Mouse (Mus musculus) CH12.LX (cell line): Measurements from ENCODE around the gene Mettl17. TPM values are rescaled to one million over a fixed set of nuclear protein-coding genes. Genes with fewer than 3 reads are reported as not detected.
"Not testable (repeated sequence)": the region's sequence is repeated elsewhere in the genome, so short reads cannot be mapped to it uniquely, and the experiment has no call there.

Source experiments
- DNase-seq: peaks from one replicate; pipeline ENCODE4 v3.0.0-alpha.2; 2013; ENCODE audit errors: extremely low read depth
- H3K27ac ChIP-seq: 2 replicates; pipeline ENCODE4 v1.5.1; 2012; ENCODE audit warnings: low read depth, mild to moderate bottlenecking, control low read depth, moderate library complexity; ENCODE audit not compliant: insufficient read depth
- H3K27me3 ChIP-seq: replicated peaks from 2 replicates; pipeline ENCODE3; 2012; ENCODE audit warnings: inconsistent platforms
- H3K36me3 ChIP-seq, 2 experiments: replicated peaks in 1 of 2; 2 replicates each; pipeline versions ENCODE3 to v1.6.1; 2012; ENCODE audit warnings: inconsistent platforms in 1 of 2, low read length in 1 of 2, mild to moderate bottlenecking in 1 of 2, mixed read lengths in 1 of 2, moderate library complexity in 1 of 2; ENCODE audit not compliant: control insufficient read depth in 1 of 2, insufficient read depth in 1 of 2
- H3K4me1 ChIP-seq, 2 experiments: 2 replicates each; pipeline ENCODE4 v1.6.1; 2012; ENCODE audit warnings: inconsistent platforms in 1 of 2, moderate library complexity in 1 of 2; ENCODE audit not compliant: insufficient read depth in 2 of 2, control insufficient read depth in 1 of 2
- H3K4me2 ChIP-seq: 2 replicates; pipeline ENCODE4 v1.6.1; 2012; ENCODE audit warnings: low read depth, mild to moderate bottlenecking, control low read depth; ENCODE audit not compliant: poor library complexity, insufficient read depth, severe bottlenecking
- H3K4me3 ChIP-seq, 3 experiments: fragments of 150-350 bp in 1 of 3; sonication (generic) in 1 of 3; replicated peaks in 1 of 3; 2 replicates each; pipeline versions ENCODE3 to v1.5.1; 2011 to 2012; ENCODE audit warnings: low read depth in 2 of 3, low read length in 2 of 3, mild to moderate bottlenecking in 2 of 3, moderate library complexity in 2 of 3, control low read depth in 1 of 3, improper control_type of control experiment in 1 of 3, inconsistent platforms in 1 of 3, mixed read lengths in 1 of 3; ENCODE audit not compliant: poor library complexity in 1 of 3
- H3K79me2 ChIP-seq: replicated peaks from 2 replicates; pipeline ENCODE4 v1.6.1; 2012; ENCODE audit warnings: mild to moderate bottlenecking, moderate library complexity; ENCODE audit not compliant: control insufficient read depth, poor library complexity, insufficient read depth, severe bottlenecking; ENCODE audit errors: extremely low read depth
- H3K9ac ChIP-seq: 2 replicates; pipeline ENCODE4 v1.6.1; 2012; ENCODE audit warnings: low read depth, mild to moderate bottlenecking, control low read depth, moderate library complexity; ENCODE audit not compliant: insufficient read depth
- H3K9me3 ChIP-seq: replicated peaks from 2 replicates; pipeline ENCODE3; 2012; ENCODE audit warnings: low read length, inconsistent platforms, mixed read lengths
- CHD1 ChIP-seq: IDR thresholded peaks from 2 replicates; pipeline ENCODE4 v1.6.1; 2012; ENCODE audit warnings: low read depth, low read length, improper control_type of control experiment, inconsistent platforms
- CTCF ChIP-seq, 2 experiments: IDR thresholded peaks in 1 of 2; conservative IDR thresholded peaks in 1 of 2; 2 replicates each; pipeline ENCODE4 v1.5.1; 2011 to 2012; ENCODE audit warnings: low read depth in 2 of 2, low read length in 2 of 2, improper control_type of control experiment in 1 of 2, inconsistent platforms in 1 of 2, mild to moderate bottlenecking in 1 of 2, moderate library complexity in 1 of 2
- ELF1 ChIP-seq: IDR thresholded peaks from 2 replicates; pipeline ENCODE4 v1.6.1; 2014; ENCODE audit warnings: low read depth, mild to moderate bottlenecking, inconsistent platforms, low read length, improper control_type of control experiment
- EP300 ChIP-seq: IDR thresholded peaks from 2 replicates; pipeline ENCODE4 v1.6.1; 2011; ENCODE audit warnings: low read length, improper control_type of control experiment
- ETS1 ChIP-seq: conservative IDR thresholded peaks from 2 replicates; pipeline ENCODE4 v1.6.1; 2012; ENCODE audit warnings: low read depth, mild to moderate bottlenecking, inconsistent platforms, low read length, improper control_type of control experiment, moderate library complexity
- GABPA ChIP-seq: IDR thresholded peaks from 2 replicates; pipeline ENCODE4 v1.6.1; 2012; ENCODE audit warnings: low read depth, low read length, improper control_type of control experiment, inconsistent platforms; ENCODE audit not compliant: insufficient replicate concordance
- MAFK ChIP-seq: IDR thresholded peaks from 2 replicates; pipeline ENCODE4 v1.6.1; 2011; ENCODE audit warnings: low read length, improper control_type of control experiment; ENCODE audit not compliant: insufficient replicate concordance
- MXI1 ChIP-seq: IDR thresholded peaks from 2 replicates; pipeline ENCODE4 v1.6.1; 2011; ENCODE audit warnings: mild to moderate bottlenecking, low read depth, low read length, improper control_type of control experiment
- NRF1 ChIP-seq: IDR thresholded peaks from 2 replicates; pipeline ENCODE4 v1.6.1; 2014; ENCODE audit warnings: low read depth, mild to moderate bottlenecking, inconsistent platforms, low read length, improper control_type of control experiment, moderate library complexity
- PAX5 ChIP-seq: IDR thresholded peaks from 2 replicates; pipeline ENCODE4 v1.6.1; 2012; ENCODE audit warnings: low read length, inconsistent platforms, mixed read lengths
- RAD21 ChIP-seq: IDR thresholded peaks from 2 replicates; pipeline ENCODE4 v1.6.1; 2011; ENCODE audit warnings: low read depth, mild to moderate bottlenecking, low read length, improper control_type of control experiment, moderate library complexity
- SIN3A ChIP-seq: IDR thresholded peaks from 2 replicates; pipeline ENCODE4 v1.6.1; 2012; ENCODE audit warnings: low read length, improper control_type of control experiment, inconsistent platforms
- SMC3 ChIP-seq: IDR thresholded peaks from 2 replicates; pipeline ENCODE4 v1.6.1; 2011; ENCODE audit warnings: low read depth, low read length, improper control_type of control experiment
- TCF12 ChIP-seq: IDR thresholded peaks from 2 replicates; pipeline ENCODE4 v1.6.1; 2014; ENCODE audit warnings: low read depth, mild to moderate bottlenecking, inconsistent platforms, low read length, improper control_type of control experiment
- UBTF ChIP-seq: IDR thresholded peaks from 2 replicates; pipeline ENCODE4 v1.6.1; 2012; ENCODE audit warnings: low read depth, mild to moderate bottlenecking, inconsistent platforms, low read length, improper control_type of control experiment, moderate library complexity
- ZC3H11A ChIP-seq: IDR thresholded peaks from 2 replicates; pipeline ENCODE4 v1.6.1; 2012; ENCODE audit warnings: low read depth, mild to moderate bottlenecking, inconsistent platforms, low read length, improper control_type of control experiment
- ZKSCAN1 ChIP-seq: IDR thresholded peaks from 2 replicates; pipeline ENCODE4 v1.6.1; 2012; ENCODE audit warnings: low read depth, inconsistent platforms, low read length, improper control_type of control experiment, borderline replicate concordance
- ZNF384 ChIP-seq: IDR thresholded peaks from 2 replicates; pipeline ENCODE4 v1.6.1; 2012; ENCODE audit warnings: low read depth, low read length, improper control_type of control experiment, inconsistent platforms
- dilution Hi-C: fragments of 300-500 bp; cut with MboI; formaldehyde crosslinking; loops from 2 replicates; pipeline ENCODE4 v1.14.3; 2020; ENCODE audit warnings: low sequenced_read_pairs; ENCODE audit not compliant: extremely low pct_unique_long_range_greater_than_20kb, extremely low pct_ligation_motif_present
- in situ Hi-C: fragments of 300-500 bp; cut with MboI; formaldehyde crosslinking; loops from 3 replicates; pipeline ENCODE4 v1.14.3; 2019; ENCODE audit warnings: low sequenced_read_pairs, low pct_ligation_motif_present, low pct_unique_long_range_greater_than_20kb, mixed read lengths
- polyA plus RNA-seq: library from polyadenylated mRNA; unstranded; fragments of >175 nt; gene quantifications from 2 replicates; pipeline ENCODE4 v1.2.1, GENCODE M21; 2012; ENCODE audit warnings: low read depth; ENCODE audit not compliant: insufficient read length
- total RNA-seq, 2 experiments: library from RNA; depleted of rRNA; stranded (reverse); fragments of 300-350 nt in 1 of 2; fragments of >200 nt in 1 of 2; gene quantifications; 2 replicates each; pipeline ENCODE4 v1.2.3; 2012 to 2014

The Mettl17 gene
- total and polyA plus RNA-seq, 3 experiments, result 19.5 to 32.0 (median 26.2) TPM

GRCm38 (mm10) chr14:51851006-51851405, 33.6 kb upstream of the Mettl17 start:
- dilution Hi-C loops, H3K4me1 ChIP-seq, H3K9ac ChIP-seq, H3K4me2 ChIP-seq, H3K9me3 ChIP-seq, H3K27ac ChIP-seq, H3K79me2 ChIP-seq, H3K4me3 ChIP-seq, H3K36me3 ChIP-seq, H3K27me3 ChIP-seq: not testable (repeated sequence)
- in situ Hi-C loops, result loop anchor here (25.0 kb wide), 1 partner anchor 89 kb away; the partner anchor contains the start of gene Ang4
- DNase-seq, result peak; percentile 28
- TF ChIP-seq RAD21, result peak; percentile 26
- TF ChIP-seq CTCF (conservative IDR thresholded peaks at IDR 0.05 in 1 of 2, IDR thresholded peaks at IDR 0.05 in 1 of 2; ENCODE audit: low read depth in 2 of 2, low read length in 2 of 2), result peak in 1 of 2 experiments; percentile 60; a peak in 2 of 4 replicates
- peak; percentile 44 for TF ChIP-seq SMC3

- no peak within 1 kb of the TSS for H3K9ac ChIP-seq
- H3K9me3 ChIP-seq, result no peaks in the 10 kb centered on the region
- no peaks in the 10 kb centered on the region for H3K36me3 ChIP-seq
- dilution Hi-C loops, result no loop called here
- H3K4me1 ChIP-seq, result peaks cover 0 to 9% of the 10 kb centered on the region in 2 experiments; a peak in 2 of 4 replicates
- H3K4me3 ChIP-seq, result no peak within 1 kb of the TSS
- DNase-seq, result no peak
- H3K79me2 ChIP-seq, result no peaks in the 10 kb centered on the region
- no peak within 1 kb of the TSS for H3K27ac ChIP-seq
- in situ Hi-C loops, result loop anchor here (25.0 kb wide), 1 partner anchor 91 kb away; the partner anchor contains the start of gene Ang4
- H3K27me3 ChIP-seq, result no peaks in the 10 kb centered on the region
- TF ChIP-seq ZKSCAN1 (no peak), SIN3A (no peak), UBTF (no peak), MXI1 (no peak), MAFK (no peak), NRF1 (no peak), ELF1 (no peak), ETS1 (no peak), ZNF384 (no peak), ZC3H11A (no peak), TCF12 (no peak), EP300 (no peak), CHD1 (no peak), PAX5 (no peak), GABPA (no peak)
- no peak within 1 kb of the TSS for H3K4me2 ChIP-seq
Measured at GRCm38 (mm10) chr14:51853399-51853798, 31.2 kb upstream of the Mettl17 start, which contains the start of gene Ear6. Ear6 (plus strand) TSS chr14:51853699.

GRCm38 (mm10) chr14:51855280-51855679, 29.4 kb upstream of the Mettl17 start:
- H3K36me3 ChIP-seq, H3K27me3 ChIP-seq, H3K9ac ChIP-seq, H3K79me2 ChIP-seq, H3K27ac ChIP-seq, dilution Hi-C loops, H3K4me3 ChIP-seq, H3K9me3 ChIP-seq: not testable (repeated sequence)
- Histone ChIP-seq H3K4me1 (peaks cover 0 to 11% of the 10 kb centered on the region in 2 experiments; a peak in 2 of 4 replicates), H3K4me2 (peak overlapping the region; percentile 22)
- peak; percentile 22 for DNase-seq
- in situ Hi-C loops, result loop anchor here (25.0 kb wide), 1 partner anchor 93 kb away; the partner anchor contains the start of gene Ang4
